Mouse (Mus musculus) MEL (cell line): ENCODE data around the gene Cdc42bpb. TPM values are rescaled to one million over a fixed set of nuclear protein-coding genes. Genes with fewer than 3 reads are reported as not detected.

Source experiments
- DNase-seq: peaks from one replicate; pipeline ENCODE4 v3.0.0; 2011; ENCODE audit warnings: low read depth, low spot score
- H3K27ac ChIP-seq: 2 replicates; pipeline ENCODE4 v1.5.1; 2012; ENCODE audit warnings: low read depth, mild to moderate bottlenecking, control low read depth, low read length, moderate library complexity; ENCODE audit not compliant: control insufficient read depth
- H3K27me3 ChIP-seq, 2 experiments: fragments of 150-350 bp in 1 of 2; sonication (generic) in 1 of 2; 2 replicates each; pipeline ENCODE4 v1.6.1; 2012; ENCODE audit warnings: low read length in 2 of 2, mild to moderate bottlenecking in 2 of 2, improper control_type of control experiment in 1 of 2, moderate library complexity in 1 of 2; ENCODE audit not compliant: insufficient read depth in 2 of 2, control insufficient read depth in 1 of 2
- H3K36me3 ChIP-seq, 2 experiments: 2 replicates each; pipeline ENCODE4 v1.6.1; 2012 to 2014; ENCODE audit warnings: low read length in 2 of 2, improper control_type of control experiment in 1 of 2, inconsistent platforms in 1 of 2, mild to moderate bottlenecking in 1 of 2; ENCODE audit not compliant: insufficient read depth in 2 of 2, control insufficient read depth in 1 of 2
- H3K4me1 ChIP-seq, 2 experiments: fragments of 150-350 bp in 1 of 2; sonication (generic) in 1 of 2; 2 replicates each; pipeline ENCODE4 v1.6.1; 2012; ENCODE audit warnings: low read length in 2 of 2, improper control_type of control experiment in 1 of 2, mild to moderate bottlenecking in 1 of 2; ENCODE audit not compliant: insufficient read depth in 2 of 2, control insufficient read depth in 1 of 2
- H3K4me3 ChIP-seq, 2 experiments: fragments of 150-350 bp in 1 of 2; sonication (generic) in 1 of 2; 2 replicates each; pipeline ENCODE4 v1.5.1; 2012; ENCODE audit warnings: low read depth in 2 of 2, low read length in 2 of 2, mild to moderate bottlenecking in 2 of 2, moderate library complexity in 2 of 2, control low read depth in 1 of 2, improper control_type of control experiment in 1 of 2; ENCODE audit not compliant: control insufficient read depth in 1 of 2, insufficient read depth in 1 of 2
- H3K79me2 ChIP-seq: 2 replicates; pipeline ENCODE4 v1.6.1; 2012; ENCODE audit warnings: mild to moderate bottlenecking, low read length, moderate library complexity; ENCODE audit not compliant: control insufficient read depth, poor library complexity, insufficient read depth
- H3K9ac ChIP-seq: 2 replicates; pipeline ENCODE4 v1.6.1; 2012; ENCODE audit warnings: low read depth, mild to moderate bottlenecking, control low read depth, low read length, moderate library complexity; ENCODE audit not compliant: control insufficient read depth, poor library complexity, severe bottlenecking
- H3K9me3 ChIP-seq: fragments of 150-350 bp; sonication (generic); replicated peaks from 2 replicates; pipeline ENCODE4 v1.6.1; 2012; ENCODE audit warnings: mild to moderate bottlenecking, low read length, improper control_type of control experiment, moderate library complexity; ENCODE audit not compliant: insufficient read depth
- CHD1 ChIP-seq: IDR thresholded peaks from 2 replicates; pipeline ENCODE4 v1.6.1; 2012; ENCODE audit warnings: low read depth, mild to moderate bottlenecking, inconsistent platforms, low read length, improper control_type of control experiment
- CHD2 ChIP-seq: IDR thresholded peaks from 2 replicates; pipeline ENCODE4 v1.6.1; 2011; ENCODE audit warnings: low read length, improper control_type of control experiment
- GATA1 ChIP-seq: IDR thresholded peaks from 2 replicates; pipeline ENCODE4 v1.6.1; 2011; ENCODE audit warnings: low read depth, low read length, improper control_type of control experiment
- JUND ChIP-seq: IDR thresholded peaks from 2 replicates; pipeline ENCODE4 v1.6.1; 2011; ENCODE audit warnings: low read depth, mild to moderate bottlenecking, improper control_type of control experiment, low read length
- KAT2A ChIP-seq: conservative IDR thresholded peaks from 2 replicates; pipeline ENCODE4 v1.6.1; 2012; ENCODE audit warnings: low read depth, low read length, improper control_type of control experiment, inconsistent platforms
- MAFK ChIP-seq: IDR thresholded peaks from 2 replicates; pipeline ENCODE4 v1.6.1; 2011; ENCODE audit warnings: low read depth, mild to moderate bottlenecking, low read length, improper control_type of control experiment, borderline replicate concordance
- MAZ ChIP-seq: IDR thresholded peaks from 2 replicates; pipeline ENCODE4 v1.6.1; 2012; ENCODE audit warnings: low read depth, mild to moderate bottlenecking, inconsistent platforms, low read length, improper control_type of control experiment
- MEF2A ChIP-seq: IDR thresholded peaks from 2 replicates; pipeline ENCODE4 v1.6.1; 2014; ENCODE audit warnings: low read depth, mild to moderate bottlenecking, inconsistent platforms, low read length, improper control_type of control experiment; ENCODE audit not compliant: poor library complexity, insufficient replicate concordance, severe bottlenecking; ENCODE audit errors: extremely low read depth
- MYB ChIP-seq: IDR thresholded peaks from 2 replicates; pipeline ENCODE4 v1.6.1; 2011; ENCODE audit warnings: mild to moderate bottlenecking, low read depth, low read length, improper control_type of control experiment
- MYC ChIP-seq: IDR thresholded peaks from 2 replicates; pipeline ENCODE4 v1.6.1; 2011; ENCODE audit warnings: low read depth, mild to moderate bottlenecking, low read length, improper control_type of control experiment, moderate library complexity
- NELFE ChIP-seq: IDR thresholded peaks from 2 replicates; pipeline ENCODE4 v1.6.1; 2011; ENCODE audit warnings: low read depth, low read length, improper control_type of control experiment
- NRF1 ChIP-seq: IDR thresholded peaks from 2 replicates; pipeline ENCODE4 v1.6.1; 2014; ENCODE audit warnings: low read depth, mild to moderate bottlenecking, inconsistent platforms, low read length, improper control_type of control experiment, moderate library complexity; ENCODE audit not compliant: poor library complexity, insufficient read depth, severe bottlenecking
- POLR2A ChIP-seq, 2 experiments: IDR thresholded peaks; 2 replicates each; pipeline ENCODE4 v1.6.1; 2011 to 2012; ENCODE audit warnings: low read length in 2 of 2, mild to moderate bottlenecking in 2 of 2, control low read depth in 1 of 2, improper control_type of control experiment in 1 of 2, low read depth in 1 of 2, moderate library complexity in 1 of 2; ENCODE audit not compliant: control insufficient read depth in 1 of 2, insufficient read depth in 1 of 2, poor library complexity in 1 of 2
- POLR2AphosphoS5 ChIP-seq: IDR thresholded peaks from 2 replicates; pipeline ENCODE4 v1.6.1; 2012; ENCODE audit warnings: low read depth, borderline replicate concordance, mild to moderate bottlenecking, inconsistent platforms, low read length, moderate library complexity, mixed read lengths
- RAD21 ChIP-seq: IDR thresholded peaks from 2 replicates; pipeline ENCODE4 v1.6.1; 2011; ENCODE audit warnings: mild to moderate bottlenecking, low read depth, low read length, improper control_type of control experiment
- RCOR1 ChIP-seq: IDR thresholded peaks from 2 replicates; pipeline ENCODE4 v1.6.1; 2012; ENCODE audit warnings: low read depth, mild to moderate bottlenecking, inconsistent platforms, low read length, improper control_type of control experiment
- SIN3A ChIP-seq: IDR thresholded peaks from 2 replicates; pipeline ENCODE4 v1.6.1; 2012; ENCODE audit warnings: low read length, improper control_type of control experiment, inconsistent platforms
- SMC3 ChIP-seq: IDR thresholded peaks from 2 replicates; pipeline ENCODE4 v1.6.1; 2011; ENCODE audit warnings: low read depth, low read length, improper control_type of control experiment
- TAL1 ChIP-seq: IDR thresholded peaks from 2 replicates; pipeline ENCODE4 v1.6.1; 2012; ENCODE audit warnings: mild to moderate bottlenecking, inconsistent platforms, low read length, moderate library complexity, mixed read lengths
- TBP ChIP-seq: IDR thresholded peaks from 2 replicates; pipeline ENCODE4 v1.8.0; 2011; ENCODE audit warnings: low read depth, low read length, improper control_type of control experiment
- TCF12 ChIP-seq: IDR thresholded peaks from 2 replicates; pipeline ENCODE4 v1.6.1; 2014; ENCODE audit warnings: low read depth, mild to moderate bottlenecking, inconsistent platforms, low read length, improper control_type of control experiment, moderate library complexity
- UBTF ChIP-seq: IDR thresholded peaks from 2 replicates; pipeline ENCODE4 v1.6.1; 2012; ENCODE audit warnings: low read depth, mild to moderate bottlenecking, inconsistent platforms, low read length, improper control_type of control experiment, moderate library complexity, borderline replicate concordance; ENCODE audit not compliant: insufficient read depth
- USF2 ChIP-seq, 2 experiments: IDR thresholded peaks; 2 replicates each; pipeline ENCODE4 v1.6.1; 2011 to 2012; ENCODE audit warnings: improper control_type of control experiment in 2 of 2, low read length in 2 of 2, borderline replicate concordance in 1 of 2, inconsistent platforms in 1 of 2, low read depth in 1 of 2, mild to moderate bottlenecking in 1 of 2; ENCODE audit not compliant: insufficient read depth in 1 of 2
- ZMIZ1 ChIP-seq: IDR thresholded peaks from 2 replicates; pipeline ENCODE4 v1.6.1; 2012; ENCODE audit warnings: low read depth, mild to moderate bottlenecking, inconsistent platforms, low read length, improper control_type of control experiment, moderate library complexity
- ZNF384 ChIP-seq: IDR thresholded peaks from 2 replicates; pipeline ENCODE4 v1.6.1; 2012; ENCODE audit warnings: low read depth, mild to moderate bottlenecking, inconsistent platforms, low read length, improper control_type of control experiment
- polyA plus RNA-seq, 2 experiments: library from polyadenylated mRNA; stranded (reverse) in 1 of 2; unstranded in 1 of 2; fragments of >175 nt in 1 of 2; fragments of >200 nt in 1 of 2; gene quantifications; 2 replicates each; pipeline versions ENCODE4 v1.2.1 to v1.2.4; 2012; ENCODE audit warnings: low replicate concordance in 2 of 2, low read depth in 1 of 2; ENCODE audit not compliant: insufficient read length in 2 of 2, insufficient read depth in 1 of 2, missing spikeins in 1 of 2
- total RNA-seq: library from RNA; depleted of rRNA; stranded (reverse); fragments of 300-350 nt; gene quantifications from 2 replicates; pipeline ENCODE4 v1.2.3, GENCODE M21; 2012

Cdc42bpb gene
- total and polyA plus RNA-seq, 3 experiments = not detected

DNA sequence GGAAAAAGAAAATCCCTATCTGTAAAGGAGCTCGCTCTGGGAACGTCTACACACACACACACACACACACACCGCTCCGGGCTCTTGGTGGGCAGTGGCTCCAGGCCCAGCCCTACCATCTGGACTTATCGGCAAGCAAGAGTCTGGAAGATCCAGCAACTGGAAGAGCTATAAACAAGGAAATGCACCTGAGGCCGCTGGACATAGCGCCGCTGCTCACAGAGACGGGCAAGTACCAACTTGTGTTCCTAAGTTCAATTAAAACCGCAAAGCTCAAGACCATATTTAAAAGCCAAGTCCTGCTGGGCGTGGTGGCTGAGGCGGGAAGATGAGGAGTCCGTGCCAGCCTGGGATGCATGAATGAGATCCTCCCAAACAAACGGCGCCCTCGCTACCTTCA, 16.8 kb downstream of the Cdc42bpb start:
- H3K27me3 ChIP-seq = peaks cover 7 to 13% of the 10 kb centered on the region in 2 experiments
- H3K27ac ChIP-seq = no peak overlapping the region
- no peak overlapping the region for H3K9ac ChIP-seq
- no peaks in the 10 kb centered on the region for H3K36me3 ChIP-seq
- H3K9me3 ChIP-seq = no peaks in the 10 kb centered on the region
- no peak overlapping the region for H3K4me3 ChIP-seq
- TF ChIP-seq MAFK (no peak), MYB (no peak), ZNF384 (no peak), SIN3A (no peak), POLR2AphosphoS5 (no peak), JUND (no peak), TBP (no peak), MAZ (no peak), TCF12 (no peak)
- TF ChIP-seq, all 39 proteins: peak for 0
- H3K4me1 ChIP-seq = no peaks in the 10 kb centered on the region
- DNase-seq = no peak
- no peaks in the 10 kb centered on the region for H3K79me2 ChIP-seq

DNA sequence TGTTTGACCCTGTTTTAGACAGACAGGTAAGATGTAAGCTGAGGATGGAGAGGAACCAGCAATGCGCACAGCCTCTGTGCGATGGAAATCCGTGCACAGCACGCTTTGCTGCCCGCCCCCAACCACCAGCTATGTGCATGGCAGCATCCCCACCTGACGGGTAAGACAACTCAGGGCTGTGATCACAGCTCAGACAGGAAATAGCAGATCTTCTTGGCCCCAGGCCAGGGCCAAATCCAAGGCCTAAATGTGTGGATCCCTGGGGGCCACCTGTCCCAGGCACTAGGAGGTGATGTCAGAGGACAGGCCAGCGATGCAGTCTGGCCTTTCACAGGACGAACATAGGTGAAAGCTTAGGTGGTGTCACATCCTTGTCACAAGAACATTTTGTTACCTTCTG, 21.3 kb downstream of the Cdc42bpb start:
- no peak for TF ChIP-seq TAL1
- no peak for TF ChIP-seq NRF1
- TF ChIP-seq MYC = no peak
- TF ChIP-seq TBP = no peak
- no peak for TF ChIP-seq CHD1
- TF ChIP-seq NELFE = no peak
- TF ChIP-seq SIN3A = no peak
- no peak for TF ChIP-seq GATA1
- no peak for TF ChIP-seq CHD2
- TF ChIP-seq UBTF = no peak
- no peak for TF ChIP-seq RCOR1
- no peak for TF ChIP-seq RAD21
- no peak for TF ChIP-seq ZMIZ1
- no peak for TF ChIP-seq TCF12
- TF ChIP-seq KAT2A = no peak
- TF ChIP-seq POLR2A (IDR thresholded peaks at IDR 0.05; ENCODE audit: control insufficient read depth in 1 of 2, insufficient read depth in 1 of 2, low read depth in 1 of 2, low read length in 2 of 2, poor library complexity in 1 of 2) = no peak
- no peak for TF ChIP-seq SMC3
- TF ChIP-seq USF2 (IDR thresholded peaks at IDR 0.05; ENCODE audit: borderline replicate concordance in 1 of 2, insufficient read depth in 1 of 2, low read depth in 1 of 2, low read length in 2 of 2) = no peak
- TF ChIP-seq MEF2A = no peak
- no peak for DNase-seq
- H3K27me3 ChIP-seq = peaks cover 4 to 16% of the 10 kb centered on the region in 2 experiments

More for the DNA sequence above, 21.3 kb downstream of the Cdc42bpb start:
- Histone ChIP-seq H3K27ac (no peak overlapping the region), H3K4me3 (no peak overlapping the region), H3K79me2 (no peaks in the 10 kb centered on the region), H3K9me3 (no peaks in the 10 kb centered on the region), H3K9ac (no peak overlapping the region), H3K36me3 (no peaks in the 10 kb centered on the region), H3K4me1 (no peaks in the 10 kb centered on the region)
